Mouse (Mus musculus): ENCODE results near the gene Lurap1. TPM values are rescaled to one million over a fixed set of nuclear protein-coding genes. Genes with fewer than 3 reads are reported as not detected.

Lurap1 gene
- 7.6 and 8.2 TPM in 2 replicates for total RNA-seq (2021)
- long read RNA-seq, full-length matches to known transcripts = 6 of 10 reads
- long read RNA-seq, partial matches to known transcripts = 0 of 10 reads
- long read RNA-seq, other reads (novel, unspliced or antisense) = 4 of 10 reads

- no peak for DNase-seq
Measured at GRCm38 (mm10) chr4:116151238-116151637, at the start of gene Lurap1. Gene Lurap1 (minus strand): TSS chr4:116151338.

GRCm38 (mm10) chr4:116198422-116198821, 47.3 kb upstream of the Lurap1 start:
- no peak for DNase-seq

GRCm38 (mm10) chr4:116193583-116194383, 42.6 kb upstream of the Lurap1 start:
- DNase-seq = no peak

GRCm38 (mm10) chr4:116192286-116192835, 41.2 kb upstream of the Lurap1 start:
- DNase-seq = no peak

GRCm38 (mm10) chr4:116185083-116185482, 33.9 kb upstream of the Lurap1 start:
- DNase-seq = no peak

- peak; percentile 27 for DNase-seq
Measured at GRCm38 (mm10) chr4:116182745-116183144, 31.6 kb upstream of the Lurap1 start.

GRCm38 (mm10) chr4:116182079-116182478, 30.9 kb upstream of the Lurap1 start:
- DNase-seq = no peak

GRCm38 (mm10) chr4:116177140-116177539, 26.0 kb upstream of the Lurap1 start:
- DNase-seq = peak; percentile 64

GRCm38 (mm10) chr4:116176543-116176988, 25.4 kb upstream of the Lurap1 start:
- DNase-seq = peak; percentile 66

- DNase-seq = no peak
Measured at GRCm38 (mm10) chr4:116175711-116176542, 24.8 kb upstream of the Lurap1 start.

- DNase-seq = no peak
Measured at GRCm38 (mm10) chr4:116175136-116175535, 24.0 kb upstream of the Lurap1 start.

- DNase-seq = peak; percentile 20
Measured at GRCm38 (mm10) chr4:116174466-116175116, 23.5 kb upstream of the Lurap1 start.

- no peak for DNase-seq
Measured at GRCm38 (mm10) chr4:116173752-116174151, 22.6 kb upstream of the Lurap1 start.

GRCm38 (mm10) chr4:116173072-116173471, 21.9 kb upstream of the Lurap1 start, which contains the start of the genes 1700042G07Rik and Gm49337:
Gene 1700042G07Rik (plus strand): TSS chr4:116173372.
Gene Gm49337 (plus strand): TSS chr4:116173384.
- no peak for DNase-seq

GRCm38 (mm10) chr4:116169353-116169672, 18.2 kb upstream of the Lurap1 start:
- no peak for DNase-seq

- peak; percentile 80 for DNase-seq
Measured at GRCm38 (mm10) chr4:116168617-116169352, 17.6 kb upstream of the Lurap1 start.

GRCm38 (mm10) chr4:116167404-116167803, 16.3 kb upstream of the Lurap1 start, which contains the start of gene Tspan1:
Gene Tspan1 (minus strand): TSS chr4:116167601.
- DNase-seq = no peak

GRCm38 (mm10) chr4:116165708-116166407, 14.7 kb upstream of the Lurap1 start:
- DNase-seq = no peak

GRCm38 (mm10) chr4:116164759-116165554, 13.8 kb upstream of the Lurap1 start:
- no peak for DNase-seq

GRCm38 (mm10) chr4:116162142-116162541, 11.0 kb upstream of the Lurap1 start:
- no peak for DNase-seq

Measured in adrenal gland, postnatal 25 days (tissue).